Mouse (Mus musculus): ENCODE results near the gene Ntn4.

GRCm38 (mm10) chr10:93632086-93632485 is 8.4 kb upstream of the Ntn4 start:
- TF ChIP-seq EP300 (optimal IDR thresholded peaks at IDR 0.05) (no peak), CTCF (IDR thresholded peaks at IDR 0.05; ENCODE audit: low read depth) (no peak)

All from stomach, postnatal 0 days (tissue).